In the genomic region with DNA sequence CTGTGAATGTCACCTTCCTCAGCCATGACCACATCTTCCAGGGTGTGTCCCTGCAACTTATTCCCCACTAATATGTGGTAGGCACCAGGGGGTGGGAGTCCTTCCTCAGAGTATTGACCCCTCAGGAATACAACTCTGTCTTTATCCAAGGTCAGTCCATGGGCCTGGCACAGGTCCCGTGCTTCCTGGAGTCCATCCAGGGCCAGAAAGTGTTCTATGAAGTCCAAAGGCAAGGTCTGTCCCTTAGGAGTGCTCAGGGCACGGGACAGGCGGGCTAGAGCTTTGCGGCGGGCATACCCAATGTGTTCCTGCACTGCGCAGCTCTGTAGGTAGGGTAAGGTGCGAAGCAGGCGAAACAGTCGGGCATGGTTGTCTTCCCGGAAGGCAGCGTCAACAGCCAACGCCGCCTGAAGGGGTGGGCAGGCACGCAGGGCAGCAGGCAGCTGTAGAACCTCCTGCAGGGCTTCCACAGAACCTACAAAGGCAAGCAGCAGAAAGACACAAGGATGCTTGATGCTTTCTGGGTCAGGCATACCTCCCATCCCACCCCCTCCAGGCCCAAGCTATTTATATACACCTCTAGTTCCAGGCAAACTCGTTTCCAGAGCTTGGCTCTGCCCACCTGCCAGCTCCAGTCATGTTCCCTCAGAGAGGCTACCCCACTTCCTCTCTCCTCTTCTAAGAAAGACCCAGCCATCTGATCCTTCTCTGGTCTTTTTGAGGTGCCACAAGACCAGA, we compare ENCODE assay signal across 7 mouse cellular contexts. TPM values are rescaled to one million over a fixed set of nuclear protein-coding genes. Genes with fewer than 3 reads are reported as not detected.
DNase-seq lines count a peak whose midpoint lies in the region; ATAC-seq and TF ChIP-seq lines count a peak whose summit lies in the region.

No protein-coding gene starts in this region.

- no peak for DNase-seq in heart, adult 18-20 months
- DNase-seq in adrenal gland, postnatal 14 days, result peak; percentile 74
- no peak for DNase-seq in heart, postnatal 0 days (ENCODE audit: low spot score)
- DNase-seq in liver, embryonic 13.5 days, result no peak
- no peak for DNase-seq in MN1 (ENCODE audit: low spot score)

- TF ChIP-seq CTCF in heart, postnatal 0 days (IDR thresholded peaks at IDR 0.05; ENCODE audit: low read depth), result no peak

- peaks cover 10 to 19% of the 10 kb centered on the region in 2 experiments for H3K4me1 ChIP-seq in heart, embryonic 14.5 days (ENCODE audit: control insufficient read depth in 2 of 2, insufficient read depth in 2 of 2, low read length in 2 of 2)
- H3K4me1 ChIP-seq in heart, postnatal 0 days (ENCODE audit: control insufficient read depth, insufficient read depth), result peaks cover 11% of the 10 kb centered on the region
- peaks cover 32% of the 10 kb centered on the region for H3K4me1 ChIP-seq in liver, embryonic 13.5 days (replicated peaks)

- H3K36me3 ChIP-seq in heart, embryonic 14.5 days (ENCODE audit: control insufficient read depth, insufficient read depth, low read length), result peaks cover 27% of the 10 kb centered on the region
- peaks cover 28% of the 10 kb centered on the region for H3K36me3 ChIP-seq in heart, postnatal 0 days (replicated peaks; ENCODE audit: control insufficient read depth, insufficient read depth, low read length)
- H3K36me3 ChIP-seq in liver, embryonic 13.5 days, result peaks cover 46% of the 10 kb centered on the region

- H3K9ac ChIP-seq in heart, embryonic 14.5 days (ENCODE audit: low read length), result peak overlapping the region; percentile 39; the same call in 1 of the 2 replicates
- H3K9ac ChIP-seq in heart, postnatal 0 days (replicated peaks; ENCODE audit: low read depth, low read length), result 0 out of 2 replicates have a peak overlapping the region, but pooled peaks have one; percentile 21
- H3K9ac ChIP-seq in liver, embryonic 13.5 days, result peak overlapping the region; percentile 92

- no peaks in the 10 kb centered on the region for H3K9me3 ChIP-seq in heart, embryonic 14.5 days (ENCODE audit: control insufficient read depth, low read length)
- H3K9me3 ChIP-seq in heart, postnatal 0 days (replicated peaks; ENCODE audit: control insufficient read depth, low read length), result no peaks in the 10 kb centered on the region
- no peaks in the 10 kb centered on the region for H3K9me3 ChIP-seq in liver, embryonic 13.5 days (replicated peaks)

- H3K4me2 ChIP-seq in heart, embryonic 14.5 days (ENCODE audit: low read length), result peak overlapping the region; percentile 85; the same call in 1 of the 2 replicates
- peak overlapping the region; percentile 98 for H3K4me2 ChIP-seq in heart, postnatal 0 days (ENCODE audit: low read depth, low read length)
- peak overlapping the region; percentile 99 for H3K4me2 ChIP-seq in liver, embryonic 13.5 days

- H3K4me3 ChIP-seq in heart, embryonic 14.5 days (ENCODE audit: control insufficient read depth in 1 of 2, insufficient read depth in 1 of 2, low read depth in 1 of 2, low read length in 2 of 2), result no peak overlapping the region
- no peak overlapping the region for H3K4me3 ChIP-seq in heart, postnatal 0 days (ENCODE audit: low read depth, low read length)
- peak overlapping the region; percentile 88 for H3K4me3 ChIP-seq in liver, embryonic 13.5 days (replicated peaks)

- H3K27me3 ChIP-seq in heart, embryonic 14.5 days (ENCODE audit: control insufficient read depth, insufficient read depth, low read length), result no peaks in the 10 kb centered on the region
- no peaks in the 10 kb centered on the region for H3K27me3 ChIP-seq in heart, postnatal 0 days (ENCODE audit: control insufficient read depth, insufficient read depth, low read length)
- no peaks in the 10 kb centered on the region for H3K27me3 ChIP-seq in liver, embryonic 13.5 days

- no peak overlapping the region for H3K27ac ChIP-seq in heart, embryonic 14.5 days (replicated peaks in 1 of 2; ENCODE audit: control insufficient read depth in 1 of 2, insufficient read depth in 1 of 2, low read depth in 2 of 2, low read length in 2 of 2)
- H3K27ac ChIP-seq in heart, postnatal 0 days (ENCODE audit: low read depth), result 0 out of 2 replicates have a peak overlapping the region, but pooled peaks have one; percentile 5
- no peak overlapping the region for H3K27ac ChIP-seq in liver, embryonic 13.5 days

- no peak for TF ChIP-seq EP300 in heart, postnatal 0 days (IDR thresholded peaks at IDR 0.05; ENCODE audit: low read depth)

- 85% methylated on average over 15 of the region's 15 CpGs for WGBS in heart, embryonic 14.5 days
- 77% methylated on average over 15 of the region's 15 CpGs for WGBS in heart, postnatal 0 days
- 85% methylated on average over 15 of the region's 15 CpGs for WGBS in liver, embryonic 13.5 days (ENCODE audit: insufficient replicate concordance)

- no peak for ATAC-seq in heart, embryonic 14.5 days (ENCODE audit: insufficient number of reproducible peaks, insufficient read depth, low FRiP score, low read depth)
- no peak for ATAC-seq in heart, postnatal 0 days (ENCODE audit: insufficient read depth, low read depth)
- no peak for ATAC-seq in liver, embryonic 13.5 days (ENCODE audit: low read depth)
- ATAC-seq in megakaryocyte progenitor cell, adult 5-6 weeks (replicated peaks; ENCODE audit: poor library complexity), result no peak

RNA-seq across cellular contexts. Expression of a gene that starts 2.2 kb away (rescaled TPM):
- polyA plus RNA-seq in heart, embryonic 14.5 days (2014; fragmentation: Nextera tagmentation; extraction: Ambion mirVana), result 36.0 and 36.3 TPM in 2 replicates
- total RNA-seq in heart, adult 18-20 months (2021), result 10 to 100 TPM in 1 of 2 experiments, 1 to 10 TPM in 1; 9.2 to 10.0 TPM
- 12.9 and 15.4 TPM in 2 replicates for total RNA-seq in adrenal gland, postnatal 14 days (2021)
- total RNA-seq in heart, postnatal 0 days (2014; rRNA removed; ENCODE audit: low replicate concordance), result 46.5 and 48.8 TPM in 2 replicates
- polyA plus RNA-seq in heart, postnatal 0 days (2015; fragmentation: Nextera tagmentation; extraction: Ambion mirVana), result 25.1 and 25.8 TPM in 2 replicates
- 27.5 and 27.9 TPM in 2 replicates for polyA plus RNA-seq in liver, embryonic 13.5 days (2015; fragmentation: Nextera tagmentation; extraction: Ambion mirVana)
- 12.0 and 16.9 TPM in 2 replicates for total RNA-seq in megakaryocyte progenitor cell, adult 5-6 weeks (2015)
- 5.5 and 6.3 TPM in 2 replicates for total RNA-seq in megakaryocyte progenitor cell, adult 5-6 weeks (2017)

RNA-seq across cellular contexts. Expression of a gene that starts 10.7 kb away (rescaled TPM):
- polyA plus RNA-seq in heart, embryonic 14.5 days (2014; fragmentation: Nextera tagmentation; extraction: Ambion mirVana), result 0.12 and 0.20 TPM in 2 replicates
- total RNA-seq in heart, adult 18-20 months (2021), result not detected
- 0.33 TPM in 1 of 2 replicates, not detected in the other for total RNA-seq in adrenal gland, postnatal 14 days (2021)
- not detected in 2 replicates for total RNA-seq in heart, postnatal 0 days (2014; rRNA removed; ENCODE audit: low replicate concordance)
- polyA plus RNA-seq in heart, postnatal 0 days (2015; fragmentation: Nextera tagmentation; extraction: Ambion mirVana), result 0.07 TPM in 1 of 2 replicates, not detected in the other
- polyA plus RNA-seq in liver, embryonic 13.5 days (2015; fragmentation: Nextera tagmentation; extraction: Ambion mirVana), result 2.2 and 2.6 TPM in 2 replicates
- total RNA-seq in megakaryocyte progenitor cell, adult 5-6 weeks (2015), result 0.07 and 0.17 TPM in 2 replicates
- total RNA-seq in megakaryocyte progenitor cell, adult 5-6 weeks (2017), result 0.21 TPM in 1 of 2 replicates, not detected in the other

RNA-seq across cellular contexts. Expression of a gene that starts 11.8 kb away (rescaled TPM):
- polyA plus RNA-seq in heart, embryonic 14.5 days (2014; fragmentation: Nextera tagmentation; extraction: Ambion mirVana), result 21.5 and 23.9 TPM in 2 replicates
- 10 to 100 TPM; 13.9 to 15.2 TPM for total RNA-seq in heart, adult 18-20 months (2021)
- total RNA-seq in adrenal gland, postnatal 14 days (2021), result 21.7 and 23.6 TPM in 2 replicates
- 30.5 and 55.7 TPM in 2 replicates for total RNA-seq in heart, postnatal 0 days (2014; rRNA removed; ENCODE audit: low replicate concordance)
- 17.5 and 18.5 TPM in 2 replicates for polyA plus RNA-seq in heart, postnatal 0 days (2015; fragmentation: Nextera tagmentation; extraction: Ambion mirVana)
- 46.5 and 48.5 TPM in 2 replicates for polyA plus RNA-seq in liver, embryonic 13.5 days (2015; fragmentation: Nextera tagmentation; extraction: Ambion mirVana)
- 18.2 and 19.5 TPM in 2 replicates for total RNA-seq in megakaryocyte progenitor cell, adult 5-6 weeks (2015)
- 13.8 and 14.2 TPM in 2 replicates for total RNA-seq in megakaryocyte progenitor cell, adult 5-6 weeks (2017)

RNA-seq across cellular contexts. Expression of a gene that starts 22.1 kb away (rescaled TPM):
- 0.38 TPM in 1 of 2 replicates, not detected in the other for polyA plus RNA-seq in heart, embryonic 14.5 days (2014; fragmentation: Nextera tagmentation; extraction: Ambion mirVana)
- total RNA-seq in heart, adult 18-20 months (2021), result not detected
- 0.56 and 0.60 TPM in 2 replicates for total RNA-seq in adrenal gland, postnatal 14 days (2021)
- not detected in 2 replicates for total RNA-seq in heart, postnatal 0 days (2014; rRNA removed; ENCODE audit: low replicate concordance)
- polyA plus RNA-seq in heart, postnatal 0 days (2015; fragmentation: Nextera tagmentation; extraction: Ambion mirVana), result not detected in 2 replicates
- polyA plus RNA-seq in liver, embryonic 13.5 days (2015; fragmentation: Nextera tagmentation; extraction: Ambion mirVana), result 0.30 and 0.32 TPM in 2 replicates
- total RNA-seq in megakaryocyte progenitor cell, adult 5-6 weeks (2015), result 0.30 and 0.73 TPM in 2 replicates
- 4.6 TPM in 1 of 2 replicates, not detected in the other for total RNA-seq in megakaryocyte progenitor cell, adult 5-6 weeks (2017)

RNA-seq across cellular contexts. Expression of a gene that starts 24.5 kb away (rescaled TPM):
- polyA plus RNA-seq in heart, embryonic 14.5 days (2014; fragmentation: Nextera tagmentation; extraction: Ambion mirVana), result 0.30 TPM in 1 of 2 replicates, not detected in the other
- 1 to 10 TPM in 1 of 2 experiments, under 1 TPM in 1; 0.54 to 2.7 TPM for total RNA-seq in heart, adult 18-20 months (2021)
- 0.52 and 1.5 TPM in 2 replicates for total RNA-seq in adrenal gland, postnatal 14 days (2021)
- 0.46 TPM in 1 of 2 replicates, not detected in the other for total RNA-seq in heart, postnatal 0 days (2014; rRNA removed; ENCODE audit: low replicate concordance)
- 0.16 and 0.18 TPM in 2 replicates for polyA plus RNA-seq in heart, postnatal 0 days (2015; fragmentation: Nextera tagmentation; extraction: Ambion mirVana)
- polyA plus RNA-seq in liver, embryonic 13.5 days (2015; fragmentation: Nextera tagmentation; extraction: Ambion mirVana), result 0.12 and 0.29 TPM in 2 replicates
- 0.34 and 0.42 TPM in 2 replicates for total RNA-seq in megakaryocyte progenitor cell, adult 5-6 weeks (2015)
- total RNA-seq in megakaryocyte progenitor cell, adult 5-6 weeks (2017), result 0.44 and 0.71 TPM in 2 replicates

Comparison
In these comparisons a context has a peak if more than half of its experiments do, and no peak if none do; other contexts are left out.
1. H3K9ac ChIP-seq: peak in every context shown above with its lines; median percentile 92 in liver, embryonic 13.5 days; 39 in heart, embryonic 14.5 days; 21 in heart, postnatal 0 days.